In genomic region chr19:57825271-57826207, GRCm38 (mm10) we compare ENCODE assay signal across 14 mouse cellular contexts.
DNase-seq lines count a peak whose midpoint lies in the region; ATAC-seq lines count a peak whose summit lies in the region.
"Had no signal": no experiment of that assay in that cellular context is flagged by ENCODE, and none has a peak within 500 bp of the region (broad histone marks: within the 10 kb centered on the region; RNA-seq: fewer than 3 reads in every experiment).

No protein-coding gene starts in this region.

- WGBS in heart, embryonic 12.5 days: 76% methylated on average over 13 of the region's 13 CpGs

- no peak for ATAC-seq in heart, embryonic 12.5 days (ENCODE audit: insufficient number of reproducible peaks, low FRiP score)

- H3K9ac ChIP-seq in heart, embryonic 12.5 days: no peak overlapping the region
- H3K9ac ChIP-seq: embryonic facial prominence, embryonic 13.5 days; stomach, embryonic 15.5 days had no signal

- no peak overlapping the region for H3K4me3 ChIP-seq in heart, embryonic 12.5 days
- H3K4me3 ChIP-seq: embryonic facial prominence, embryonic 13.5 days; midbrain, embryonic 10.5 days; stomach, embryonic 15.5 days had no signal

- peaks cover 2% of the 10 kb centered on the region; the same call in 1 of the 2 replicates for H3K36me3 ChIP-seq in heart, embryonic 12.5 days

- no peak overlapping the region for H3K27ac ChIP-seq in heart, embryonic 12.5 days (ENCODE audit: poor library complexity, severe bottlenecking)
- H3K27ac ChIP-seq: embryonic facial prominence, embryonic 13.5 days; midbrain, embryonic 10.5 days; stomach, embryonic 15.5 days had no signal

- H3K4me2 ChIP-seq in heart, embryonic 12.5 days: no peak overlapping the region
- H3K4me2 ChIP-seq: embryonic facial prominence, embryonic 13.5 days; liver, embryonic 11.5 days; stomach, embryonic 15.5 days had no signal

- H3K27me3 ChIP-seq in heart, embryonic 12.5 days (replicated peaks): no peaks in the 10 kb centered on the region
- H3K27me3 ChIP-seq: embryonic facial prominence, embryonic 13.5 days; stomach, embryonic 15.5 days had no signal

- no peaks in the 10 kb centered on the region for H3K4me1 ChIP-seq in heart, embryonic 12.5 days (replicated peaks)
- H3K4me1 ChIP-seq: midbrain, embryonic 10.5 days; stomach, embryonic 15.5 days had no signal

- H3K9me3 ChIP-seq in heart, embryonic 12.5 days (replicated peaks): peaks cover 3% of the 10 kb centered on the region; the same call in 1 of the 2 replicates
- H3K9me3 ChIP-seq: embryonic facial prominence, embryonic 13.5 days; midbrain, embryonic 10.5 days; stomach, embryonic 15.5 days had no signal

- peak; percentile 18 for DNase-seq in kidney, adult 9 months
- no peak for DNase-seq in kidney, adult 18-20 months
- peak; percentile 14 for DNase-seq in thymus, postnatal 14 days
- no peak for DNase-seq in thymus, adult 18-20 months
- DNase-seq in frontal cortex, postnatal 36 days (ENCODE audit: low spot score in 2 of 2): peak; percentile 51 to 60
- no peak for DNase-seq in ovary, postnatal 36 days (ENCODE audit: low spot score)
- no peak for DNase-seq in ovary, adult 18-20 months (ENCODE audit: low spot score)
- DNase-seq: cerebellum, adult 2 months; gastrocnemius, postnatal 10 days had no signal

Comparison
In these comparisons a context has a peak if more than half of its experiments do, and no peak if none do; other contexts are left out.
1. DNase-seq: peak in kidney, adult 9 months (single experiment), thymus, postnatal 14 days (single experiment) and frontal cortex, postnatal 36 days (2 of 2); none in kidney, adult 18-20 months (single experiment), thymus, adult 18-20 months (0 of 2), ovary, postnatal 36 days (single experiment) and ovary, adult 18-20 months (single experiment).